Mouse (Mus musculus) gastrocnemius, adult 8-10 months (tissue): ENCODE results near the gene Dpy19l3. TPM values are rescaled to one million over a fixed set of nuclear protein-coding genes. Genes with fewer than 3 reads are reported as not detected.

ENCODE experiments used
- DNase-seq, 2 experiments: peaks; one replicate each; pipeline ENCODE4 v3.0.0; 2022; ENCODE audit warnings: low spot score in 2 of 2
- total RNA-seq, 4 experiments: library from RNA; stranded (reverse); gene quantifications; 2 replicates each; pipeline ENCODE4 v1.2.4; 2022

Dpy19l3 gene
- total RNA-seq, 4 experiments from 2014 or later, result 2.1 to 4.1 (median 3.6) TPM

- no peak for DNase-seq
These were observed 114.2 kb downstream of the Dpy19l3 start for GRCm38 (mm10) chr7:35640072-35640471.

GRCm38 (mm10) chr7:35636874-35637273, 117.4 kb downstream of the Dpy19l3 start:
- DNase-seq, result no peak

- no peak for DNase-seq
These were observed 118.0 kb downstream of the Dpy19l3 start for GRCm38 (mm10) chr7:35636229-35636628.

Other genes with a start within 250 kb of the Dpy19l3 start
- gene Tdrd12, start 216.7 kb downstream of the Dpy19l3 start, total RNA-seq, result not detected
- gene Nudt19, start 198.2 kb downstream of the Dpy19l3 start, total RNA-seq, result 10 to 100 TPM; 49.2 to 61.5 (median 56.2) TPM
- under 1 TPM in 2 of 4 experiments, not detected in 2; 0.04 to 0.10 TPM for gene Rgs9bp, start 168.9 kb downstream of the Dpy19l3 start, total RNA-seq
- gene Ankrd27, start 168.2 kb downstream of the Dpy19l3 start, total RNA-seq, result 10 to 100 TPM in 3 of 4 experiments, 1 to 10 TPM in 1; 9.6 to 12.4 (median 10.4) TPM
- 100 to 1,000 TPM in 2 of 4 experiments, 10 to 100 TPM in 2; 89.8 to 131 (median 108) TPM for gene Pdcd5, start 106.9 kb downstream of the Dpy19l3 start, total RNA-seq
- gene Zfp507, start 48.5 kb upstream of the Dpy19l3 start, total RNA-seq, result 10 to 100 TPM; 15.8 to 22.5 (median 17.7) TPM